Mouse (Mus musculus): ENCODE data around the gene Gm7138. TPM values are rescaled to one million over a fixed set of nuclear protein-coding genes. Genes with fewer than 3 reads are reported as not detected.
"Not testable (repeated sequence)": the region's sequence is repeated elsewhere in the genome, so short reads cannot be mapped to it uniquely, and the experiment has no call there.

The Gm7138 gene
- total RNA-seq (2021): not detected
- long read RNA-seq, experiment 1: 0 reads
- long read RNA-seq, experiment 2: 0 reads

DNA sequence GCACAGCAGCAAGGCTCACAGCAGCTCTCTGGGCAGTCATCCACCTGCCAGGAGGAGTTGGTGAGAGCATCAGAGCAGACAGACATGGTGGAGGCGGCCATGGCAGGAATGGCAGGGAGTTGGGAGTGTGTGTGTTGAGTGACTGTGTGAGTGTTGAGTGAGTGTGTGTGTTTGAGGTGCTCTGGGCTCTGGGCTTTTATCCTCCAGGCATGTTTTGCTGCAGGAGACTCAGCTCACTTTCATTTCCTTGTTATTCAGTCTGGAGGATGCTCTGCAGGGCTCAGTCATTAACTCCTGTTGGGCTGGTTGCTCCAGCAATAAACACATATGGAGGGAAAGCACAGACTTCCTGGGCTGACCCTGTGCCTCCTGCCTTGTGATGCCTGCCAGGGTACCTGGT, at the start of gene Gm7138:
Gene Gm7138 (minus strand): TSS at position 101 of the 400 bp plus-strand sequence.
- not testable (repeated sequence) for DNase-seq (ENCODE audit: low spot score in 2 of 2)

DNA sequence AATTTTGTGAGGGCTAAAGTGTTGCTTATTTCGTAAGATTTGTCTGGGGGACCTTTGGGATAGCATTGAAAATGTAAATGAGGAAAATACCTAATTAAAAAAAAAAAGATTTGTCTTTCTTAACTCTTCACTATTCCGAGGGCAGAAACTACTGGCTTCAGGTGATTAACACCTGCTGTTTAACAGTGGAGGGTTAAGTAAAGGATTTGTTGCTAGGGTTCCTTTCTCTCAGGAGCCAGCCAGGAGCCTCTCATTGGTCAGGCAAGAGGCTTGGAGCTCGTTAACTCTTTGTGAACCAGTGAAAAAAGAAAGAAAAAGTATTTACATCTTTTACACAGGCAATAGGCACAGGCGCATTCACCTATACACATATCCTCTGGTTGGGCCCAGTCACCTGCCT, 42.5 kb upstream of the Gm7138 start:
- DNase-seq (ENCODE audit: low spot score in 2 of 2): no peak

DNA sequence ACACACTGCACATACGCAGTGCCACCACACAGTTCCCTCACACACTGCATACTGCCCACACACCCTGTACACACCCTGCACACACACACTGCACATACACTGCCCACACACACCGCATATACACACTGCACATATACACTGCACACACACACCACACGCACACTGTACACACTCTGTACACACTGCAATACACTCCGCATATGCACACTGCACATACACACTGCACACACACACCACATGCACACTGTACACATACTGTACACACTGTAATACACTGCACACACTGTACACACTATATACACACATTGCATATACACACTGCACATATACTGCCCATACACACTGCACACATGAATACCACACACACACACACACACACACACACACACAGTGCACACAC, 41.8 kb upstream of the Gm7138 start:
- DNase-seq (ENCODE audit: low spot score in 2 of 2): no peak

DNA sequence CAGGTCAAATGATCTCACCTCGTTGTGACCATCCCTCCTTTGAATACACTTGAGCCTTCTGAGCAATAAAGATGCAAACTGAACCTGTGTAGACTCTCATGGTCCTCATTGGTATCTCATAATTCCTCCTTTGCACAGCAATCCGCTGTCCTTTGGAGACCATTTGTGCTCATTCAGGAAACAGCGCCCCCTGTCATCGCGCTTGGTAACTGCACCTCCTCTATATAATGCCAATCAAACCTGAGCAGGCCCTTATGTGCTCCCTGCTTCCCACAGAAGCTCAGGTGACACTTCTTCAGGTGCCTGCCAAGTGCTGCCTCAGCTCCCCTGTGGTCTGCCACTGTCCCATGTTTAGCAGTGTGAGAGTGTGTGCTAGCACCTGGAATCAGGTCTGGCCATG, 38.8 kb upstream of the Gm7138 start:
- DNase-seq (ENCODE audit: low spot score in 2 of 2): no peak

DNA sequence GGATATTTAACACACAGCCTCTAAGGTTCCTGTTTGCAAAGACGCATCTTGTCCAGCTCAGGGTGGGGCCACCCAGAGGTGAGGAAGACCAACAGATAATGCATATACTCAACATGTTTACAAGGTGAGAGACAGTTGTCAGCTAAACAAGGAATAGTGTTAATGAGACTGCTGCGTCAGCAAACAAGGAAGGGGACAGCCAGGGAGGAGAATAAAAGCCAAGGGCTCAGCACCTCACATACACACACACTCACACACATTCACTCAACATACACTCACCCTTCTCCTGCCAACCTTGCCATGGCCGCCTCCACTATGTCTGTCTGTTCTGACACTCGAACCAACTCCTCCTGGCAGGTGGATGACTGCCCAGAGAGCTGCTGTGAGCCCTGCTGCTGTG, 37.6 kb upstream of the Gm7138 start, which contains the start of gene Gm2696:
Gene Gm2696 (plus strand): TSS at position 301 of the 400 bp plus-strand sequence.
- no peak for DNase-seq (ENCODE audit: low spot score in 2 of 2)

DNA sequence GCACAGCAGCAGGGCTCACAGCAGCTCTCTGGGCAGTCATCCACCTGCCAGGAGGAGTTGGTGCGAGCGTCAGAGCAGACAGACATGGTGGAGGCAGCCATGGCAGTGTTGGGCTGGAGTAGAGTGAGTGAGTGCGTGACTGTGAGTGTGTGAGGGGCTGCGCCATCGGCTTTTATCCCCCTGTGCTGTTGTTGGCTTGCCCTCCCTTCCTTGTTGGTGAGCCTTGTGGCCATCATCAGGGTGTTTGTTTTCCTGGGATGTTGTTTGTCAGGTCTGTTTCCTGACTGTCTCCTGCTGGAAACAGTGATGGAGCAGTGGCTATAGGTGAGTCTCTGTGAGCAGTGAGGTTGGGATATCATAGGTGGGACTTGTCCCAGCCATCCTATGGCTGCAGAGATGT, 35.0 kb upstream of the Gm7138 start, which contains the start of gene Gm9507:
Gene Gm9507 (minus strand): TSS at position 101 of the 400 bp plus-strand sequence.
- no peak for DNase-seq (ENCODE audit: low spot score in 2 of 2)

DNA sequence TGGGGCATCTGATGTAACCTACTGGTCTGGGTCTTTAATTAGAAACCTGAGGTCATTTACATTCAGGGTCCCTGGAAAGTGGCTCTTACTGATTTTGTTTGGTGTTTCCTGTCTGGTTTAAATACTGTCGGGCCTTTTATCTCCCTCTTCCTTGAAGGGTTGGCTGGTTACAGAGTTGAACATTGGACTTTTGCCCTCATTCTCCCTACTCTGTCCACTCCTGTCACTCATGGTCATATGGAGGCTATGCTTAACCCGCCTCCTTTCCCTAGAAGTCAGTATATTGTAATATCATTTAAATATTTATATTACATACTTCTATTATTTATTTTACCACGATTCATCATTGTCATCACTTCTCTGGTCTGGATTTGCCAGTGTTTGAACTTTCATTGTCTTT, 27.4 kb upstream of the Gm7138 start:
- DNase-seq (ENCODE audit: low spot score in 2 of 2): no peak

DNA sequence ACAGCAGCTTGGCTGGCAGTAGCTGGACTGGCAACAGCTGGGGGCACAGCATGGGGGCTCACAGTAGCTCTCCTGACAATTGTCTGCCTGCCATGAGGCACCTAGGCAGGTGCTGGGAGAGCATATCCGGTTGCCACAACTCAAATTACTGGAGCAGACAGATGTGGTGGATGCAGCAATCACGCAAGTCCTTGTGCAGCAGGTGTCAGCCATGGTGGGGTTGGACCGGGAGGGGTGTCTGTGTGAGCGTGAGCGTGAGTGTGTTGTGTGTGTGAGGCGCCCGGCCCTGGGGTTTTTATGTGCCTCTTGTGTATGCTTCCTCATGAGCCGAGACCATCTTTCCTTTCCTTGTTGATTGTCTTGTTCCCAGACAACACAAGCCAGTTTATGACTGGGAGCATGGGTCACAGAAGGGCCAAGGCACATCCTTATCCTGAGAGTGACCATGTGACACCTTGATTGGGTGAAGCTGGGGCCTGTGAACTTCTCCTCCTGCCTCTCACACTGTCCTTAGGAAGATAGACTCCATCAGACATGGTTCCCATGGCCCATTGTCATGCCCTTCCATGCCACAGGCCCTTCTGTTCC, 22.3 kb upstream of the Gm7138 start, which contains the start of gene Gm19668:
Gene Gm19668 (minus strand): TSS at position 213 of the 588 bp plus-strand sequence.
- no peak for DNase-seq (ENCODE audit: low spot score in 2 of 2)

DNA sequence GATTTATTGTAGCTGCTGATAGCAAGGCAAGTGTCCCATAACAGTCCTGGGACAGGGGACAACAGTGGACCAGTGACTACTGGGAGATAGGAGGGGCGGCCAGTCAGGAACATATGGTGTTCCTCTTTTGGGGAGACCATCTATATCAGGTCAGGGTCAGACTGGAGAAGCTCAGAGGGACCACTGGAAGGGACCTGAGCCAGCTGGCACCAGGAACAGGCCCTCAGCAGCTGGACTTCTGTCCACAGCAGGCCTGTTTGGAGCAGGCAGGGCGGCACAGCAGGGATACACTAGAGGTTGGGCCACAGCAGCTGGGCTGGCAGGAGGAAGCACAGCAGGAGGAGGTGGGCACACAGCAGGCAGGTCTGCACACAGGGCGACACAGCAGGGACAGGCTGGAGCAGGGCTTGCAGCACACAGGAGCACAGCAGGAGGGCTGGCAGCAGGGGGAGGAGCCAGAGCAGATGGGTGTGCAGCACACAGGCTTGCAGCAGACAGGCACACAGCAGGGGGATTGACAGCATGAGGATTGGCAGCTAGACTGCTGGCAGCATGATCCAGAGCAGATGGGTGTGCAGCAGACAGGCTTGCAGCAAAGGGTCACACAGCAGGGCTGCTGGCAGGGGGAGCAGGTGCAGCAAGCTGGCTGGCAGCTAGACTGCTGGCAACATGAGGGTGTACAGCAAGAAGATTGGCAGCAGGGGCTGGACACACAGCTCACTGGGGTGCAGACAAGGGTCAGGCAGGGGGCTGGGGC, 21.6 kb upstream of the Gm7138 start:
- DNase-seq (ENCODE audit: low spot score in 2 of 2): not testable (repeated sequence)

DNA sequence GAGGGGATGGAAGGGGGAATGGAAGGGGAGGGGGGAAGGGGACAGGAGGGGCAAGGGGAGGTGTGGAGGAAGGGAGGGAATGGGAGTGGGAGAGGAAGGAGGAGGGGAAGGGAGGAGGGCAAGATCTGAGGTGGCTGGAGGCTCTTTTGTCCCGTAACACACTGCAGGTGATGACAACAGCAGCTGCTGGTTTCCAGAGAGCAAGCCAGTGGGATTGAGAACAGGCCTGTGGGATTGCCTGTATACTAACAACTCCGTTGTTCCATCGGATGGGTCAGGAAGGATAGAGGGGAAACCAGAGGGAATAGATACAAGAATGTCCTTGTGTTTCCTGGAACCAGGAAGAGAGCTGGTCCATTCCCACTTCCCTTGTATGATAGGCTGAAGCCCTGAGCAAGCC, 20.9 kb upstream of the Gm7138 start:
- DNase-seq (ENCODE audit: low spot score in 2 of 2): no peak

DNA sequence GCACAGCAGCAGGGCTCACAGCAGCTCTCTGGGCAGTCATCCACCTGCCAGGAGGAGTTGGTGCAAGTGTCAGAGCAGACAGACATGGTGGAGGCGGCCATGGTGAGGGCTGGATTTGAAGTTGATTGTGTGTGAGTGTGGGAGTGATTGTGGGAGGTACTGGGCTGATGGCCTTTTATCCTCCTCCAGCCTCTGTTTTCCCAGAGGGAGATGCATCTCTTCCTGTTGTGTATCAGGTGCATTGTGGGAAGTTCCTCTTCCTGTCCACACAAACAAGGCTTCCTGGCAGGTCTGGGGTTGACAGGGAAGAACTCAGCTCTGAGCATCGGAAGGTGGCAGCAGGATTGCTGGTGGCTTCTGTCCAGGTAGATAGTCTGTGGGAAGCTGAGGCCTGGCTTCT, 18.2 kb upstream of the Gm7138 start, which contains the start of gene Gm9639:
Gene Gm9639 (minus strand): TSS at position 101 of the 400 bp plus-strand sequence.
- DNase-seq (ENCODE audit: low spot score in 2 of 2): no peak

DNA sequence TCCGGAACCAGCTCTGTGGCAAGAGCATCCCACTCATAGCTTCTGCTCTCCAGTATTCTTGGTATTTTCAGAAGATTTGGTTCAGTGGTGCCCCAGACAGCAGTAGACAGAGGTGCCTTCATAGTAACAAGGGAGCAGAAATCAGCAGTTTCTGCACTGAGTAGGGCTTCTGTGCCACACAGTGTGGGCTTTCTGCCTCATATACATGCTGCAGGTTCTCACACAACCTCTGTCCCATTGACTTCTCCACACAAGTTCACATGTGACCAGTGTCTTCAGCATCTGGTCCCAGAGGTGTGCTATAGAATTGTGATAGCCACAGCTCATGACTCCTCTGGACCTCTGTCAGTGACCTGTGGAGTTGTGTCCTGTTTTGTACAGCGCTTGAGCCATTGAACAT, 11.9 kb upstream of the Gm7138 start:
- DNase-seq (ENCODE audit: low spot score in 2 of 2): no peak

DNA sequence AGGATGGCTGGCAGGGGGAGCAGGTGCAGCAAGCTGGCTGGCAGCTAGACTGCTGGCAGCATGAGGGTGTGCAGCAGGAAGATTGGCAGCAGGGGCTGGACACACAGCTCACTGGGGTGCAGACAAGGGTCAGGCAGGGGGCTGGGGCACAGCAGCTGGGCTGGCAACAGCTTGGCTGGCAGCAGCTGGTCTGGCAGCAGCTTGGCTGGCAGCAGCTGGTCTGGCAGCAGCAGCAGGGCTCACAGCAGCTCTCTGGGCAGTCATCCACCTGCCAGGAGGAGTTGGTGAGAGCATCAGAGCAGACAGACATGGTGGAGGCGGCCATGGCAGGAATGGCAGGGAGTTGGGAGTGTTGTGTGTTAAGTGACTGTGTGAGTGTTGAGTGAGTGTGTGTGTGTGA, 11.1 kb upstream of the Gm7138 start, which contains the start of gene Gm7137:
Gene Gm7137 (minus strand): TSS at position 325 of the 400 bp plus-strand sequence.
- not testable (repeated sequence) for DNase-seq (ENCODE audit: low spot score in 2 of 2)

DNA sequence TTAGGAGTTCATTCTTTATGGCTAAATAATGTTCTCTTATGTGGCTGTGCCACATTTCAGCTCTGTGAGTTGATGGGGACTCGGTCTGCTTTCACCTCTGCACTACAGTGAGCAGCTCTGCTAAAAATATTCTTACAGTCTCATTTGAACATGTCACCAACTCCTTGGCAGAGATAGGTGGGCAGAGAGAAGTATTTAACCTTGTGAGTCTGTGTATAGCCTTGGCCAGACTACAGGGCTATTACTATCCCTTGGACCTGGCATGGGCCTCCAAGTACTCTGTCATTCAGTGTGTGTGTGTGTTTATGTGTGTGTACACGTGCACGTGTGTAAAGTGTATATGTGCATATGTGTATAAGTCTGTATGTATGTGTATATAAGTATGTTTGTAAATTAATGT, 6.7 kb upstream of the Gm7138 start:
- not testable (repeated sequence) for DNase-seq (ENCODE audit: low spot score in 2 of 2)

DNA sequence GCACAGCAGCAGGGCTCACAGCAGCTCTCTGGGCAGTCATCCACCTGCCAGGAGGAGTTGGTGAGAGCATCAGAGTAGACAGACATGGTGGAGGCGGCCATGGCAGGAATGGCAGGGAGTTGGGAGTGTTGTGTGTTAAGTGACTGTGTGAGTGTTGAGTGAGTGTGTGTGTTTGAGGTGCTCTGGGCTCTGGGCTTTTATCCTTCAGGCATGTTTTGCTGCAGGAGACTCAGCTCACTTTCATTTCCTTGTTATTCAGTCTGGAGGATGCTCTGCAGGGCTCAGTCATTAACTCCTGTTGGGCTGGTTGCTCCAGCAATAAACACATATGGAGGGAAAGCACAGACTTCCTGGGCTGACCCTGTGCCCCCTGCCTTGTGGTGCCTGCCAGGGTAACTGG, 5.7 kb upstream of the Gm7138 start, which contains the start of gene Gm3250:
Gene Gm3250 (minus strand): TSS at position 101 of the 400 bp plus-strand sequence.
- DNase-seq (ENCODE audit: low spot score in 2 of 2): not testable (repeated sequence)

DNA sequence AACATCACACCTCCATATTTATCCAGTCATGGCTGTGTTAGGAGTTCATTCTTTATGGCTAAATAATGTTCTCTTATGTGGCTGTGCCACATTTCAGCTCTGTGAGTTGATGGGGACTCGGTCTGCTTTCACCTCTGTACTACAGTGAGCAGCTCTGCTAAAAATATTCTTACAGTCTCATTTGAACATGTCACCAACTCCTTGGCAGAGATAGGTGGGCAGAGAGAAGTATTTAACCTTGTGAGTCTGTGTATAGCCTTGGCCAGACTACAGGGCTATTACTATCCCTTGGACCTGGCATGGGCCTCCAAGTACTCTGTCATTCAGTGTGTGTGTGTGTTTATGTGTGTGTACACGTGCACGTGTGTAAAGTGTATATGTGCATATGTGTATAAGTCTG, 4.6 kb downstream of the Gm7138 start:
- DNase-seq (ENCODE audit: low spot score in 2 of 2): not testable (repeated sequence)

DNA sequence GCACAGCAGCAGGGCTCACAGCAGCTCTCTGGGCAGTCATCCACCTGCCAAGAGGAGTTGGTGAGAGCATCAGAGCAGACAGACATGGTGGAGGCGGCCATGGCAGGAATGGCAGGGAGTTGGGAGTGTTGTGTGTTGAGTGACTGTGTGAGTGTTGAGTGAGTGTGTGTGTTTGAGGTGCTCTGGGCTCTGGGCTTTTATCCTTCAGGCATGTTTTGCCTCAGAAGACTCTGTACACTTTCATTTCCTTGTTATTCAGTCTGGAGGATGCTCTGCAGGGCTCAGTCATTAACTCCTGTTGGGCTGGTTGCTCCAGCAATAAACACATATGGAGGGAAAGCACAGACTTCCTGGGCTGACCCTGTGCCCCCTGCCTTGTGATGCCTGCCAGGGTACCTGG, 5.5 kb downstream of the Gm7138 start, which contains the start of gene Gm3238:
Gene Gm3238 (minus strand): TSS at position 101 of the 400 bp plus-strand sequence.
- DNase-seq (ENCODE audit: low spot score in 2 of 2): not testable (repeated sequence)

DNA sequence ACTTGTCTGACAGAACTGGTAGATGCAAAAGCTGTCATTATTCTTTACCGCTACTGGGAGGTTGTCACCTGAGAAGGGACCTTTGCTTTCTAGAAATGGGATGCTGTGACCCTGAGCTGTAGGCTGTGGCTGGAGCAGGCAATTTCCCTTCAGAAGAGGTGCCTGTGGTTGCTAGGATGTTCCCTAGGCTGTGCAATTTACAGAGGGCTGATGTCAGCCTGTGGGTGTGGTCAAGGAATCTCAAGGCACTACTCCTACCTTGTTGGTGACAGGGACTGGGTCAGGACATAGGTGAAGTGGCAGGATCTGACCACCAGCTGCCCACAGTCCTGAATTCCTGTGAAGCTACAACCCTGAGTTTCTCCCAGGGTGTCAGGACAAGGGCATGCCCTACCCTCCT, 7.0 kb downstream of the Gm7138 start:
- no peak for DNase-seq (ENCODE audit: low spot score in 2 of 2)

DNA sequence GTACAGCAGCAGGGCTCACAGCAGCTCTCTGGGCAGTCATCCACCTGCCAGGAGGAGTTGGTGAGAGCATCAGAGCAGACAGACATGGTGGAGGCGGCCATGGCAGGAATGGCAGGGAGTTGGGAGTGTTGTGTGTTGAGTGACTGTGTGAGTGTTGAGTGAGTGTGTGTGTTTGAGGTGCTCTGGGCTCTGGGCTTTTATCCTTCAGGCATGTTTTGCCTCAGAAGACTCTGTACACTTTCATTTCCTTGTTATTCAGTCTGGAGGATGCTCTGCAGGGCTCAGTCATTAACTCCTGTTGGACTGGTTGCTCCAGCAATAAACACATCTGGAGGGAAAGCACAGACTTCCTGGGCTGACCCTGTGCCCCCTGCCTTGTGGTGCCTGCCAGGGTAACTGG, 17.2 kb downstream of the Gm7138 start, which contains the start of gene Gm3233:
Gene Gm3233 (minus strand): TSS at position 101 of the 400 bp plus-strand sequence.
- not testable (repeated sequence) for DNase-seq (ENCODE audit: low spot score in 2 of 2)

DNA sequence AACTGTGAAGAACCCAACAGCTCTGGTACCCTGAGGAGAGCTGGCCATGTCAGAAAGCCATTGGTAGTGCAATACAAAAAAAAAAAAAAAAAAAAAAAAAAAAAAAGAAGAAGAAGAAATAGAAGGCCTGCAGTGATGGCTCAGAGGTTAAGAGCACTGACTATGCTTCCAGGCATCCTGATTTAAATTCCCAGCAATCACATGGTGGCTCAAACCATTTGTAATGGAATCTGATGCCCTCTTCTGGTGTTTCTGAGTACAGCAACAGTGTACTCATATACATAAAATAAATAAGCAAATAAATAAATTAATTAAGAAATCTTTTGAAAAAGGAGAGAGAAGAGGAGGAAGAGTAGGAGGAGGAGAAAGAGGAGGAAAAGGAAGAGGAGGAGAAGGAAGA, 23.3 kb downstream of the Gm7138 start:
- DNase-seq (ENCODE audit: low spot score in 2 of 2): no peak

DNA sequence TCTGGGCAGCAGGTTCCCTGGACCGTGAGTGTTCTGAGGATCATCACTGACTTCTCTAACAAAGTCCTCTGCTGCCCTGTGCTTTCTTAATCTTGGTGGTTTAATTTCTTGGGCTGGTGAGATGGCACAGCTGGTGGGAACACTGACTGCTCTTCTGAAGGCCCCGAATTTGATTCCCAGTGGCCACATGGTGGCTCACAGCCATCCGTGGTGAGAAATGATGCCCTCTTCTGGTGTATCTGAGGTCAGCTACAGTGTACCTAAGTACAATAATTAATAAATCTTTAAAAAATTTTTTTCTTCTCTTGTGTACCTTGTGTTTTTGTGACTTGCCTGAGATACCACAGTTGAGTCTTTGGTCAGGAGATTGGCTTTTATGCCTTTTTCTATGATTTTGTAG, 24.4 kb downstream of the Gm7138 start:
- not testable (repeated sequence) for DNase-seq (ENCODE audit: low spot score in 2 of 2)

DNA sequence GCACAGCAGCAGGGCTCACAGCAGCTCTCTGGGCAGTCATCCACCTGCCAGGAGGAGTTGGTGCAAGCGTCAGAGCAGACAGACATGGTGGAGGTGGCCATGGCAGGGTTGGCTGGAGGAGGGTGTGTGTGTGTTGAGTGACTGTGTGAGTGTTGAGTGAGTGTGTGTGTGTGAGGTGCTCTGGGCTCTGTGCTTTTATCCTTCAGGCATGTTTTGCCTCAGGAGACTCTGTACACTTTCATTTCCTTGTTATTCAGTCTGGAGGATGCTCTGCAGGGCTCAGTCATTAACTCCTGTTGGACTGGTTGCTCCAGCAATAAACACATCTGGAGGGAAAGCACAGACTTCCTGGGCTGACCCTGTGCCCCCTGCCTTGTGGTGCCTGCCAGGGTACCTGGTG, 25.5 kb downstream of the Gm7138 start, which contains the start of gene Gm9736:
Gene Gm9736 (minus strand): TSS at position 101 of the 400 bp plus-strand sequence.
- not testable (repeated sequence) for DNase-seq (ENCODE audit: low spot score in 2 of 2)

Data from left cerebral cortex, adult 18-20 months (tissue).